ENCODE assay signal across 8 mouse cellular contexts in the genomic region with DNA sequence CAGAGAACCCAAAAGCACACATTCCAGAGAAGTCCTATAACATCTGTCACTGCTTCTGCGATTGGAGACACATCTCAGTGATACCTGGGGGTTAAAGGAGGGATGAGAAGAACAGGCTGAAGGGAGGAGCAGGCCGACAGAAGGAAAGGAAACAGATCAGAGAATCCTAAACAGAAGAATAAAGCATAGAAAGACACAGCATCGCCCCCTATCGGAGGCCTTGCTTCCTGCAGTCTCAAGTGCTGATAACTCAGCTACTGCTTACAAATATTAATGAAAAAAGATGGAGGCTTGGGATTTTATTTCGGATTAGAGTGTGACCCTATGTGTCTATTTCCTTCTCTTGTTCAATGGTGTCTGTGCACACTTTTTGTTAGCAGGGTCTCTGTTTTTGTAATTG.
DNase-seq lines count a peak whose midpoint lies in the region; ATAC-seq and TF ChIP-seq lines count a peak whose summit lies in the region.

No protein-coding gene starts in this region.

- H3K27ac ChIP-seq in lung, embryonic 14.5 days (ENCODE audit: low read depth): no peak overlapping the region
- no peak overlapping the region for H3K27ac ChIP-seq in stomach, postnatal 0 days (replicated peaks)
- no peak overlapping the region for H3K27ac ChIP-seq in forebrain, embryonic 10.5 days

- no peak overlapping the region for H3K9ac ChIP-seq in lung, embryonic 14.5 days
- H3K9ac ChIP-seq in stomach, postnatal 0 days (ENCODE audit: low read length): no peak overlapping the region

- no peak overlapping the region for H3K4me2 ChIP-seq in lung, embryonic 14.5 days
- no peak overlapping the region for H3K4me2 ChIP-seq in stomach, postnatal 0 days (replicated peaks; ENCODE audit: low read depth)

- H3K4me3 ChIP-seq in lung, embryonic 14.5 days (ENCODE audit: low read depth, low read length): no peak overlapping the region
- no peak overlapping the region for H3K4me3 ChIP-seq in stomach, postnatal 0 days (ENCODE audit: low read depth, low read length)
- no peak overlapping the region for H3K4me3 ChIP-seq in forebrain, embryonic 10.5 days

- TF ChIP-seq CTCF in lung, embryonic 14.5 days (IDR thresholded peaks at IDR 0.05; ENCODE audit: low read depth): peak; percentile 49
- peak; percentile 34; the same call in 1 of the 2 replicates for TF ChIP-seq CTCF in brain, embryonic 14.5 days (IDR thresholded peaks at IDR 0.05; ENCODE audit: borderline replicate concordance, extremely low read depth, insufficient read depth, insufficient read length)
- peak; percentile 53 for TF ChIP-seq CTCF in stomach, postnatal 0 days (IDR thresholded peaks at IDR 0.05; ENCODE audit: low read depth)

- ATAC-seq in lung, embryonic 14.5 days (ENCODE audit: insufficient read depth): no peak
- ATAC-seq in stomach, postnatal 0 days (ENCODE audit: low FRiP score, low TSS enrichment): no peak

- H3K4me1 ChIP-seq in lung, embryonic 14.5 days (ENCODE audit: insufficient read depth): peaks cover 20% of the 10 kb centered on the region
- no peaks in the 10 kb centered on the region; the same call in 1 of the 2 replicates for H3K4me1 ChIP-seq in stomach, postnatal 0 days (replicated peaks; ENCODE audit: control insufficient read depth, insufficient read depth)
- peaks cover 41% of the 10 kb centered on the region for H3K4me1 ChIP-seq in forebrain, embryonic 10.5 days

- TF ChIP-seq POLR2A in brain, embryonic 14.5 days (IDR thresholded peaks at IDR 0.05; ENCODE audit: borderline replicate concordance, extremely low read depth, insufficient read depth, insufficient read length, poor library complexity, severe bottlenecking): no peak

- no peaks in the 10 kb centered on the region for H3K36me3 ChIP-seq in lung, embryonic 14.5 days (ENCODE audit: insufficient read depth)
- no peaks in the 10 kb centered on the region for H3K36me3 ChIP-seq in stomach, postnatal 0 days (ENCODE audit: control insufficient read depth, insufficient read depth, low read length)
- no peaks in the 10 kb centered on the region for H3K36me3 ChIP-seq in forebrain, embryonic 10.5 days (replicated peaks)

- H3K27me3 ChIP-seq in lung, embryonic 14.5 days (ENCODE audit: insufficient read depth, low read length): no peaks in the 10 kb centered on the region
- no peaks in the 10 kb centered on the region for H3K27me3 ChIP-seq in stomach, postnatal 0 days (ENCODE audit: control insufficient read depth, insufficient read depth, low read length)
- H3K27me3 ChIP-seq in forebrain, embryonic 10.5 days (ENCODE audit: poor library complexity, severe bottlenecking): peaks cover 21% of the 10 kb centered on the region

- no peak for TF ChIP-seq EP300 in stomach, postnatal 0 days (optimal IDR thresholded peaks at IDR 0.05)

- WGBS in lung, embryonic 14.5 days: 58% methylated on average over 5 of the region's 5 CpGs
- 64% methylated on average over 5 of the region's 5 CpGs for WGBS in stomach, postnatal 0 days
- 64% methylated on average over 5 of the region's 5 CpGs for WGBS in forebrain, embryonic 10.5 days

- peak; percentile 61 for DNase-seq in heart, adult 11 months
- DNase-seq in heart, adult 18-20 months: no peak
- peak; percentile 49 for DNase-seq in lung, embryonic 14.5 days
- no peak for DNase-seq in lung, postnatal 25 days (ENCODE audit: low spot score)
- DNase-seq in brain, embryonic 14.5 days (ENCODE audit: low read depth): no peak
- DNase-seq in stomach, postnatal 0 days (ENCODE audit: low spot score): no peak
- DNase-seq in forebrain, embryonic 10.5 days (ENCODE audit: extremely low spot score, low spot score): no peak
- no peak for DNase-seq in adrenal gland, postnatal 25 days

- H3K9me3 ChIP-seq in lung, embryonic 14.5 days (ENCODE audit: low read depth, low read length): no peaks in the 10 kb centered on the region
- no peaks in the 10 kb centered on the region for H3K9me3 ChIP-seq in stomach, postnatal 0 days (ENCODE audit: control insufficient read depth, low read length)
- H3K9me3 ChIP-seq in forebrain, embryonic 10.5 days: no peaks in the 10 kb centered on the region

Comparison
In these comparisons a context has a peak if more than half of its experiments do, and no peak if none do; other contexts are left out.
1. DNase-seq: peak in heart, adult 11 months (single experiment) and lung, embryonic 14.5 days (single experiment); none in heart, adult 18-20 months (0 of 2), lung, postnatal 25 days (single experiment), brain, embryonic 14.5 days (single experiment), stomach, postnatal 0 days (single experiment), forebrain, embryonic 10.5 days (single experiment) and adrenal gland, postnatal 25 days (single experiment).
2. Peak in every context shown above with its lines, with median percentiles within 50 percentile points of each other: CTCF ChIP-seq.